Mouse (Mus musculus) skeletal muscle tissue, adult 2 months (tissue): ENCODE results near the gene Extl1.
"Not testable (repeated sequence)": the region's sequence is repeated elsewhere in the genome, so short reads cannot be mapped to it uniquely, and the experiment has no call there.

ENCODE experiments used
- DNase-seq: peaks from one replicate; pipeline ENCODE4 v3.0.0-alpha.2; 2012; ENCODE audit warnings: low read depth, low spot score

The Extl1 gene

DNA sequence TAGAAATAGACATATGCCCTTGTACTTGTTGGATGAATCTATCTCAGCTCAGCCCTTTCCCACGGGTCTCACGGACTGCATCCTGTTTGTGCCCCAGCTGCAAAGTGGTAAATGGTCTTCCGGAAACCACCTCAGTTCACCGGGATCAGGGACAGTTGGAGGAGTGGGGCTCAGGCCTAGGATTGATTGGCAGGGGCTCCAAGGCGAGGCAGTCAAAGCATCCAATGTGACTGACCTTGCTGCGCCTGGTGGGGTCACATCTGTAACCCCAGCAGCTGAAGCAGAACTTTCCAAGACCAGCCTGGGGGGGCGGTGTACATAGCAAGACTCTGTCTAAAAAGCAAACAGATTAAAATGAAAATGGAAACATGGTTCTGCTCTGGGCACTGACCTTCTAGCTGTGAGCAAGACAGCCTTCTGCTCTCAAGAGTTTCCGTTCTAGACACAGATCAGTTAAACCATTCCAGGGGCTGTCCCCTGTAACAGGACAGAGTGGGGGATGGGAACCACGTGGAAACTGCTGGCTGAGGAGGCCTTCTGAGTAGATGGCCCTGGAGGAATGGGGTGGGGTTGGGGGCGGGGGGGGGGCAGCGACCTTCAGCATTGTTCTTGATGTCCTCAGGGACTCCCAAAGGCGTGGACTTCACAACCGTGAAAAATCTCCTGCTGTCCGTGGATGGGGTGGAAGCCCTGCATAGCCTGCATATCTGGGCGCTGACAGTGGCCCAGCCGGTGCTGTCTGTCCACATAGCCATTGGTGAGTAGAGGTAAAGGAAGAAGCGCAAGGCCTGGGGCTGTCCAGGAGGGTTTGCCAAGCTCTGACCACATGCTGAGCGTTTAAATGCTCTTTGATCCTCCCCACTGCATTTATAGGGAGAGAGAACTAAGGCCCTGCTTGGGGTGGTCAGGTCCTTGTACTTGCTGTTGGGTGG lies 32.1 kb downstream of the Extl1 start:
- no peak for DNase-seq

DNA sequence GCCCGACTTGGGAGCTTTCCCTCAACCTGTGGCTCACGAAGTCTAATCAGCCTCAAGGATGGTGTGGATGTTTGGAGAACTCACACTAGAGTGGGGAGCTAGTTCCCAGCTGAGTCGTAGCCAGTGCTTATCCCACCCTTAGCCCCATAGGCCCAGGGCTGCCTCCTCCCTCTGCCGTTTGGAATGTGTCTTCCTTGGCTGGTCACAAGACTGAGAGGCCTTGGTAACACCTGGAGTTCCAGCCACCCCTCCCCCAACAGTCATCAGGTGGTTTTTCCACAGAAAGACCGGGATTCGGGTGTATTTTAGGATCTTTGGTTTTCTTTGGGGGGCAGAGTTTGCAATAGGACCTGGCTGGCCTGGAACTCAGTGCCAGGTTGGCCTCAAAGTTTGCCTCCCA lies 33.0 kb downstream of the Extl1 start:
- DNase-seq, result no peak

DNA sequence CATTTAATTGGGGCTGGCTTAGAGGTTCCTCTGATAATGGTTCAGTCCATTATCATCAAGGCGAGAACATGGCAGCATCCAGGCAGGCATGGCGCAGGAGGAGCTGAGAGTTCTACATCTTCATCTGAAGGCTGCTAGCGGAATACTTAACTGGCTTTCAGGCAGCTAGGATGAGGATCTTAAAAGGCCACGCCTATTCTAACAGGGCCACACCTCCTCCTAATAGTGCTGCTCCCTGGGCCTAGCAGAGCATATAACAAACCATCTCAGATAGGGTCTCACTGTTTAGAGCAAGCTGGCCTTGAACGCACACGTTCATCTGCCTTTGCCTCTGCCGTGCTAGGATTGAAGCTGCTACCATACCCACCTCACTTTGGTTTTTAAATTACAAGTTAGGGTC lies 33.8 kb downstream of the Extl1 start:
- DNase-seq, result no peak

DNA sequence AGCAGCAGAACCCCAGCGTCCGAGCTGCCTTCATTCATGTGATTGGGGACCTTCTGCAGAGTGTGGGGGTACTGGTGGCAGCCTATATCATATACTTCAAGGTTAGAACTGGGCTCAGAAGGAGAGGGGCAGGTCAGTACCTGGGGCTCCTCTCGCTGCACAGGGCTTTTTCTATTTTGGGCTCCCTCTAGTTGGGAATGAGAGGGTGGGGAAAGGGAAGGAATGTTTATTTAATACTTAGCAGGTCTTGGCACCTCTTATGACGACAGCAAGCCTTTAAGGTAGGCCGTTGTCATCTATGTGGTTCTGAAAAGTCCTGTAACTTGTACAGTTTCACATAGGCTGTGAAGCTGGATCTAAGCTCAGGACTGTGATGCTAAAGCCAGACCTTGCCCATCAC lies 35.1 kb downstream of the Extl1 start:
- DNase-seq, result no peak

DNA sequence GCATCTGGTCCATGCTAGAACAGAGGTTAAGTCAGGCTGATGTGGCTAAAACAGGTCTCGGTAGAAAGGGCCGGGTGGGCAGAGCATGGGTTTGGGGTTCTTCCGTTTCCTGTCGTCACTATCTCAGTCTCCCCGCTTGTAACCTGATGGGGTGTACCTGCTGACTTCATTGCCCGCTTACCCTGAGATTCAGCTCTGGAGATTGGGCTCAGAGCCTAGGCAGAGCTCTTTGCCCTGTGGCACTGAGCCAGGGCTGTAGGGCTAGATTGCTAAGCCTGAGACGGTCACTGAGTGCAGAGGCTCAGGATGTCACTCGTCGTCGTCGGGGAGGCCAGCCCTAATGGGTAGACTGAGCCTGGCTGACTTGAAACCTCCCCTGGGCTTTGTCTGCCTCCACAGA lies 35.6 kb downstream of the Extl1 start:
- DNase-seq, result peak; percentile 58

DNA sequence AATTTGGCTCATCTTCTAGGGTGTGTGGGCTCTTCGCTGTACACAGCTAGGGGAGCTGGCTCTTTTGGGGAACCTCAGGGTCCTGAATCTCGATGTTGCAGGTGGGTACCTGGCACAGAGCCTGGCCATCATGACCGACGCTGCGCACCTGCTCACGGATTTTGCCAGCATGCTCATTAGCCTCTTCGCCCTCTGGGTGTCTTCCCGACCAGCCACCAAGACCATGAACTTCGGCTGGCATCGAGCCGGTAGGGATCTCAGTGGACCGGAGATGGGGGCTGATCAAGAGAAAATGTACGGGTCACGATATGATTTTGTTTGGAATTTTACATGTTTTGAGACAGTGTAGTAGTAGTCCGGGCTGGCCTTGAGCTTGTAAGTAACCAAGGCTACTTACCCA lies 37.8 kb downstream of the Extl1 start:
- no peak for DNase-seq

DNA sequence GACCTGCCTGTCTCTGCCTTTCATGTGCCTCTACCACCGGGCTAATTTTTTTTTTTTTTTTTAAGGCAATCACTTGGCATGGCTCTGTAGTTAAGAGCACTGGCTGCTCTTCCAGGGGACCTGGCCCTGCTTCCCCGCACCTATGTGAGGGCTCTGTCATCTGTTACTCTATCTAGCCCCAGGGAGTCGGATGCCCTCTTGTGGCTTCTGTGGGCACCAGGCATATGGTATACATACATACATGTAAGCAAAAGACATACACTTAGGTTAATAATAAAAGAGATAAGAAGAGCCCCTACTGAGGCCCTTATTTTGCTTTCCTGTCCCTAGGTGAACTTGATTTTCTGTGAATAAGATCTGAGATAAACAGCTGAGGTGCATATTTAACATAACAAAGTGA lies 39.0 kb downstream of the Extl1 start:
- no peak for DNase-seq

DNA sequence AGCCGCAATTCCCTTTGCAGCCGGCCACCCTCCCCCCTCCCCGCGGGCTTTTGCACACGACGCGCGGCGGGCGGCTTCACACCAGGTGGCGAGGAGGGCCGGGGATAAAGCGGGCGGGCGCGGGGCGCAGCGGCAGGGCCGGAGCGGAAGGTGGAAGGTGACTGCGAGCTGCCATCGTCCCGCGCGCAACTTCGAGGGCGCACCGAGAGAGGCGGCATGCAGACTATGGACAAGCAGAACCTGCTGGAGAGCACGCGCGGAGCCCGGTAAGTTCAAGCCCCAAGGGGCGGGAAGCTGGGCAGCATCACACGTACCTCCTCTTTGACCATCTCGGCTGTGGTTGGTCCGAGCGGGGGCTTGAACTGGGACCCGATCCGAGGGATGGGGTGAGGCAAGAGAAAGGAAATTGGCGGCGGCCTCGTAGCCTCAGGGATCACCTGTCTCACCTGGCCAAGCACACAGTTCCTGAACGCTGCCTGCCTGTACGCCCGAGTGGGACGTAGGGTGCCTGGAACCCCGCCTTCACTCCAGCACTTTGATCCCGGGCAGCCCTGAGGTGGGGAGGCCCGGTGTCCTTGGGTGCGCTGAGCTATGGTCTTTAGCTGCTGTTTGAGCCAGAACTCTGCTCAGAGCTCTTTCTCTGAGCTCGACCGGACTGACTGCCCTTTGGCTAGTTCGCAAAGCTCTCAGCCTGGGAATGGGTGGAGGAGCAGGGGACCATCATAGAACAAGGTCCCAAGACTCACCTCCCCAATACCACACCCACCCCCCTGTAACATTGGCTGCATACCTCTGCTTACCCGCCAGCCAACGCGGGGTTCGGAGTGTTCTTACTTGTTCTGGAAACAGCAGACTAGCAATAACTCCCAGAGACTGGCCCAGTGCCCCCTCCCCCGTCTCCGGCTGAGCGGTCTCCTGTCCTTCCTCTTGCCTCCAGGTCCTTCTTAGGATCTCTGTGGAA lies 40.3 kb downstream of the Extl1 start, which contains the start of gene Slc30a2:
Gene Slc30a2, plus strand, starts transcription at position 111 of the 961 bp plus-strand sequence.
- no peak for DNase-seq

DNA sequence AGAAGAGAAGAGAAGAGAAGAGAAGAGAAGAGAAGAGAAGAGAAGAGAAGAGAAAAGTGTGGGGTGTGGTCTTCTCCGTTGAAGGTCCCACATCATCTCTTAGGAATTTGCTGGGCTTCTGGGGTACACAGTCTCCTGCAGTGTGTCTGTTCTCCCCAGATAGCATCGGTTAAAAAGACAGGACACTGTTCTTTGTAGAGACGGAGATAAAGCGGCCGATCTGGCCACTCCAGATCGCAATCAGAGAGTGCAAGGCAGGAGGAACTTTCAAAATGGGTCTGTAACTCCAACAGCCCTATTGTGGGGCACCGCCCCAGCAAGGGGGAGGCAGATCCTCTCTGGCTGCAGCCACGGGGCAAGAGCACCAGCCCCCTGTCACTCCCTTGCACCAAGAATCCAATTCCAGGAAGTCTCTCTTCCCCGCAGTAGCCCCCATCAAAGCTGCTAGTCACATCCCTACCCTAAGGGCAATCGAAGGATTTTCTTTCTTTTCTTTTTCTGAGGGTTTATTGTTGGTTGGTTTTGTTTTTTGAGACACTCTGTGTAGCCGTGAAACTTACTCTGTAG lies 41.4 kb downstream of the Extl1 start:
- no peak for DNase-seq

DNA sequence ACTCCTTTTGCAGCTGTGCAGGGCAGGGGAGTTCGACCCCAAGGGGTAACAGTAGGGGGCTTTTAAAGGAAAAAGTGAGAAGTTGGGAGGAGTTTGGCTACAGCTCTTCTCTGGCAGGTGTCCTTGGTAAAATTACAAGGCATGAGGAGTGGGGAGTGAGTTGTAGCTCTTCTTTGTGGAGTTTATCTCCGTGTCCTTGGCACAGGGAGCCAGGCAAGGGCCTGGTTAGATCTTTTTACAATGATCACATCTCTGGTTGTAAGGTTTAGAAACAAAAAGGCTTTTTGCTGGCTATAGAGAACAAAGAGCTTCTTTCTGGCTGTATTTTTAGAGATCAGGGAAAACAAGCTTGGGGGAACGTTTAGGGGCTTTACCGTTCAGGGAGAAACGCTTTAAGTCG lies 42.4 kb downstream of the Extl1 start:
- DNase-seq, result not testable (repeated sequence)

DNA sequence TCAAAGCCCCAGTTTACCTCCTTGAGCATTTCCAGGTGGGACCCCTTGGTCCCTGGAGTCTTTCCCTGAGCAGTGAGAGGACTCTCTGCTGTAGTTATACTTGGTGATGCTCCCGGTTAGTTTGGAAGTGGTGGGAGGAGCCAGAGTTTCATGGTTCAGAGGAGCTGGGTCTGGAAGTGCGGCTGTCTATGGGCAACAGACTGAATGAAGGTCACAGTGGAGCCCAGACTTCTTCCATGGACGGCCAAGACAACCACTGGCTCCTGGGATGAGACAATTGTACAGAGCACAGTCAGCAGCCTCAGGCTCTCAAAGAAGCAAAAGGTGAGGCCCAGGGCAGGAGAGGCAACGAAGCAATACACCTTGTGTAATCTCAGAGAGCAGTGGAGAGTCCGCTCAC lies 53.4 kb downstream of the Extl1 start:
- no peak for DNase-seq

DNA sequence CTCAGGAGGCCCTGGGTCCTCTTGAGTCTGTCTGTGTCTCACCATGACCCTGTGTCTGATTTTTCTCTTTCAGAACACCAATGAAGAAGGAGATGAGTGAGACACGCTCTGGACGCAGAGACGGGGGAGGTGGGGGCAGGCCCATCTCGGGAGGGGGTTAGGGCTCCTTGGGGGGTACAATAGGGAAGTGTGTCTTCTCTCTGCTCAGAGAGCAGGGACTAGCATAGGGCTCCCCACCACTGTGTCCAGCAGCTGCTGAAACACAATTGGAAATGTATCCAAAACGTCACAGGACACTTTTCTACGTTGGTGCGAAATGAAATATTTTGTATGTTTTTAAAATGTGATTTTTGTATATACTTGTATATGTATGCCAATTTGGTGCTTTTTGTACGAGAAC lies 54.8 kb downstream of the Extl1 start:
- no peak for DNase-seq

DNA sequence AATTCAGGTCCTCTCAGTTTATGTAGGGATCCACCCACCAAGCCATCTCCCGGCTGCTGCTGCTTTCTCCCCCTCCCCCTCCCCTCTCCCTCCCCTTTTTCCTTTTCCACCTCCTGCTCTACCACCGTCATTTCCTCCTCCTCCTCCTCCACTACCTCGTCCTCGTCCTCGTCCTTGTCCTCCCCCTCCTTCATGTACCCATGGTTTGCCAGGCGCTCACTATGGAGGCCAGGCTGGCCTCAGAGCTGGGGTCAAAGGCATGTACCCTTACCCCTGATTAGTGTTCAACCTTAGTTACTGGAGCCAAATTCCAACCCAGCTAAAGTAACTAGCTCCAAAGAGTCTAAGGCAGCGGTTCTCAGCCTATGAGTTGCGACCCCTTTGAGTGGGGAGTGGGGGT lies 55.5 kb downstream of the Extl1 start:
- no peak for DNase-seq

DNA sequence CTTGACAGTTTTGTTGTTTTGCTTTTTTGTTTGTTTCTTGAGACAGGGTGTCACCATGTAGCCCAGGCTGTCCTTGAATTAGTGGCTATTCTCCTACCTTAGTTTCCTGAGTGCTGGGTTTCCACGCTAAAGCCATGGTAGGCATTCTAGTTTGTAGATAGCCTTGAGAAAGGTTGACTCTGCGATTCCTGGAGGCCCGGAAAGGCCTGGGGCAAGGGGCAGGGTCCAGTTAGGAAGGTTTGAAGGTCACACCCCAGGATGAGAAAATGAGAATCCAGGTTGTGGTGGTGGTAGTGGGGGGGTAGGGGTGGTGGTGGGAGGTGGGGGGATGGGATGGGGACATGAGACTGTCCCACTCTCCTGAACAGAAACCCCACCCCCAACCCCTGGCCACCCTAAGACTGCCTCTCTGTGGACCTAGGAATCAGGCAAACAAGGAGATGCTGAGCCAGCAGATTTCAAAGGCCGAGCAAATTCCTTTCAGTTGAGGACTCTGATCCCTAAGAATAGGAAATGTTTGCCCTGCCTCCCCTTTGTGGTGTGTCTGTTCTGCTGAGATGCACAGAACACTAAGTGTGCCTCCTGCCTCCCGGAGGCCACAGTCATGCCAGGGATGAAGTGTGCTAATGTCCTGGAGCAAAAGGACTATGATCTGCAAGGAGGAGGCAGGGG lies 56.7 kb downstream of the Extl1 start:
- no peak for DNase-seq

DNA sequence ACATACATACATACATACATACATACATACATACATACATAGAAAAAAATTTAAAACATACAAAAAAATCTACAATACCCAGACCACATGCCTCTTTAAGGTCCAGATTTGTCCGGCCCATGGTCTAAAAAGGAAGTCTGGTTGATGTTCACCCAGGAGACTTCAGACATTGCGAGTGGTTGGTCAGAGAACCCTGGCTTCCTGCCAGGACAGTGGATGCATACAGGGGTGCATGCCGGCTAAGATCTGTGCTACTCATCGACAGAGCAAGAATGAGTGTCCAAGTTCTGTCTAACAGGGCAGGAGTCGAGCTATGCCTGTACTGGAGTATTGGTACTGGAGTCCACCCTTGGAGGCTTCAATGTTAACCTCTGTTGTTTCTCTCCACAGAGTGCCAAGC lies 59.0 kb downstream of the Extl1 start:
- DNase-seq, result no peak

DNA sequence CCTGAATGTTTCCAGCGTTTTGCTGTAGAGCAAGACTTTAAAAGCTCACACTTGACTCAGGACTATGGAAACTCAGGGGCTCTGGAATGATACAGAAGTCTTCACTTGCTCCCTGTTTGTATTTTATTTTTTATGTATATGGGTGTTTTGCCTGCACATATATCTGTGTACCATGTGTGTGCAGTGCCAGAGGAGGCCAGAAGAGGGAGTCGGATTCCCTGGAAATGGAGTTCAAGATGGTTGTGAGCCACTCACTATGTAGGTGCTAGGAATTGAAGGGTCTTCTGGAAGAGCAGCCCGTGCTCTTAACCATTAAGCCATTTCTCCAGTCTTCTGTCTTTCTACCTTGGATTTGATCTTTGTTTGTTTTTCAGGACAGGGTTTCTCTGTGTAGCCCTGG lies 62.1 kb downstream of the Extl1 start:
- no peak for DNase-seq

DNA sequence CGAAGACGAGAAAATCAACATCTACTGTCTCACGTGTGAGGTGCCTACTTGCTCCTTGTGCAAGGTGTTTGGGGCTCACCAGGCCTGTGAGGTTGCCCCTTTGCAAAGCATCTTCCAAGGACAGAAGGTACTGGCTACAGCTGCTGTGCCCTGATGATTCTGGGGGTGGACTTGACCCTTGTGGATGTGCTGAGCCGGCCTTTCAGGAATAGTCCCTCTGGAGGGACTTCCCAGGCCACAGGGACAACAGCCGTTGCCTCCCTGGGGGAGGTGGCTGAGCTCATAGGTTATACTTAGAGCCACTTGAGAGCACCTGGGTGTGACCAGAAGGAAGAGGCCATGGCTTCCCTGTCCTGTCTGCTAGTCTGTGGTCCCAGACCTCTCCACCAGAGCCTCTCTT lies 64.0 kb downstream of the Extl1 start:
- DNase-seq, result peak; percentile 83

DNA sequence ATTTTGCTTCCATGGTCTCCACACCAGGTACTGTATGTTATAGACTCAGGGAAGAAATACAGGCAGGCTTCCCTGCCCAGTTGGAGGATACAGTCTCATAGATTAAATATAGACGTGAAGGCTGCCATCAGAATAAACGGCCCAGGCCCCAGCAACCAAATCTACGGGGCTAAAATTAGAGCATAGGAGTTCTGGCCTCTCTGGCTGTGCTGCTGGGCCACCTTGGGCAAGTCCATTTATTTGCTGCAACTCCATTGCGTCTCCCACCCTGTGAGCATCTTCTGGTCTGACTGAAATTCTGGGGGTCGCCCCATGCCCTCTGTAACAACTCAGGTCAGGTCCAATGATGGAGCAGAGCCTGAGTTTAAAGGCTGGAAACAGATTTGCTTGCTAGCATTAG lies 64.6 kb downstream of the Extl1 start:
- no peak for DNase-seq

DNA sequence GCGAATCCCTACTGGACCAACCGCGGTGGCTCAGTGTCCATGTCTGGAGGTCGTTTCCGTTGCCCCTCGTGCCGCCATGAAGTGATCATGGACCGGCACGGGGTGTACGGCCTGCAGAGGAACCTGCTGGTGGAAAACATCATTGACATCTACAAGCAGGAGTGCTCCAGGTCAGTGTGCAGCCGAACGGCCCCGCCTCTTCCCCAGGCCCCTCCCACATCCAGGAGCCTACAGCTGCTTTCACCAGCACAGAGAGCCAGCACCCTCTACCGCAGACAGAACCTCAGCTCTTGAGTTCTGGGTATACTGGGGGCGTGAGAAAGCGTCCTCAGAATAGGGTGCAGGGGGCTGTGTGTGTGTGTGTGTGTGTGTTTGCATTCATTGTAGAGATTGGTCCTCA lies 67.3 kb downstream of the Extl1 start:
- DNase-seq, result peak; percentile 71

DNA sequence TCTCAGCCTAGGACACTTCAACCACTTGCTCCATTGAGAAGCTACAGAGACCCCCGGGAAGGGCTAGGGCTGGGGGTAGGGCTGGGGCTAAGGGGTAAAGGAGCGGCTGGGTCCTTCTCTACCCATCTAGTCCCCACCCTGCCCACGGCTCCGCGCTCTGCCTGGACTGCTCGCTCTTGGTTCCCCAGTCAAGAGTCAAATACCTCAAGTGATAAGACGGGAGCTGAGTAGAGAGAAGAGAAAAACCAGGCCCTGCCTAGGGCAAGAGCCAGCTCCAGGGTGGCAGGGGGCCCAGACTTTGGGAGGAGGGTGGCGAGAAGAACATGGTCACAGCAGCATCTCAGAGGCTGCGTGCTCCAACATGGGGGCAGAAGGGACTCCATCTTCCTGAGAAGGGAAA lies 68.2 kb downstream of the Extl1 start:
- DNase-seq, result no peak

DNA sequence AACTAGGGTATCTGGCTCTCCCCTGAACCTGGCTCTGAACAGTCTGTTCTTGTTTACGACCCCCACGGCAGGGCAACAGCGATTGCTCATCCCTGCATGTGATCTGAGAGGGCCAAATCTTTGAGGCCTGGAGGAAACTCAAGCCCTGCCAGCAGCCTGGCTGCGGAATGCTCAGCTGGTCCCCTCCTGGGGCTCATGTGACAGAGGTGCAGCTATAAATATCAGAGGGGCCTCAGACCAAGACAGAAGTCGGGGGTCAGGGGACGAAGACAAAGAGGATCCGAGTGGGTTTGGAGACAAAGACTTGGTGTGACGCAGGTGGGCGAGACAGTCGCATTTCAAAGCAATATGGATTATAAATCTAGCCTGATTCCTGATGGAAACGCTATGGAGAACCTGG lies 68.8 kb downstream of the Extl1 start, which contains the start of gene Trim63:
Gene Trim63, plus strand, starts transcription at position 245 of the 400 bp plus-strand sequence.
- DNase-seq, result peak; percentile 93
